Mouse (Mus musculus) lung, postnatal 0 days (tissue): Measurements from ENCODE around the gene Pcsk6.

Source experiments
- CTCF ChIP-seq: IDR thresholded peaks from 2 replicates; pipeline ENCODE4 v1.5.1; 2016; ENCODE audit warnings: antibody characterized with exemption, mild to moderate bottlenecking
- EP300 ChIP-seq: IDR thresholded peaks from 2 replicates; pipeline ENCODE4 v1.6.1; 2016; ENCODE audit warnings: antibody characterized with exemption, mild to moderate bottlenecking, control low read depth

DNA sequence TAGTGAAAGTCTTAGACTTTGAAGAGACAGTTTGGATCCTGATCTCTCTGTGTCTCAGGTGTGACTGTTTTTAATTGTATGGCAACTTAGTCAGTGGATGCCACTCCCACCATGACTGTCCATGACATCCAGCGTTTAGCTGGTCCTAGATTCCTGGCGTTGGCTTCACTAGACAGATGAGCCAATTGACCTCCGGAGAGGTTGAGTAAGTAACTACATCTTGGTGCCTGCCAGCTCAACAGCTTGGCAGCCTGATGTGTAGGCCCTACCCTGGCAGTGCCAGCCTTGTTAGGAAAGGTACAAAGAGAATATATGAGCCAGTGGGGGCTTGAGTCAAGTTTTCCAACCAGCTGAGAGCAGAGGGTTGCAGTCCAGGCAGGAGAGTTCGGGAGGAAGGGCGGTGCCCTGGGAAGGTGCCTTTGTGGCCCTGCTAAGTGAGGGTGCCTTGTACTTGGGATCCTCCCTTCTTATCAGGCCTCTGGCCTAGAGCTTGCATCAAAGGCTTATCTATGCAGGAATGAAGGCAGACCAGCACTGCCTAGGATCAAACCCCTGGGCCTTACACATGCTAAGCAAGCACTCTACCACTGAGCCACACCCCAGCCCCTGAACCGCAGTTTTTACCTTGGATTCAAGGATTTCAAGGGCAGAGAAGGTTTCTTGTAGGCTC, 11.8 kb downstream of the Pcsk6 start:
- TF ChIP-seq CTCF = no peak
- TF ChIP-seq EP300 = no peak
